Mouse (Mus musculus) retina, postnatal 1 day (tissue): Measurements from ENCODE around the gene Abcc10.
A peak's percentile ranks its signal among the peaks of the same experiment; 100 is the strongest.

ENCODE experiments used
- DNase-seq: peaks from one replicate; pipeline ENCODE4 v3.0.0-alpha.2; 2012

The Abcc10 gene

DNA sequence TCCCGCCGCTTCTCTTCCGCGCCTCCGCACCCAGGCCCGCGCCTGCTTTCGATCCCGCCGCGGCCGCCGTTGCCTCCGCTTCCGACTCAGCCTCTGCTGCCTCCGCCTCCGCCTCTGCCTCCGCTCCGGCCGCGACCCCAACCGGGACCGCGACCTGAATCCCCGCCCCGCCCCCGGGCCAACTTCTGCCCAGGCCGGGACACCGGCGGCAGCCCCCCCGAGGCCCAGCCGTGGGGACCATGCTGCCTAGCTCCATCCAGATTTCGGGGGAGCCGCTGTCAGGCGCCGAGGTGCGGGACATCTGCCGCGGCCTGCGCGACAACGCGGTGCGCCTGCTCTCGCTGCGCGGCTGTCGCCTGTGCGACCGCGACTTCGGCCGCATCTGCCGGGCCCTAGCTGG is 74.0 kb downstream of the Abcc10 start:
- DNase-seq, result no peak

DNA sequence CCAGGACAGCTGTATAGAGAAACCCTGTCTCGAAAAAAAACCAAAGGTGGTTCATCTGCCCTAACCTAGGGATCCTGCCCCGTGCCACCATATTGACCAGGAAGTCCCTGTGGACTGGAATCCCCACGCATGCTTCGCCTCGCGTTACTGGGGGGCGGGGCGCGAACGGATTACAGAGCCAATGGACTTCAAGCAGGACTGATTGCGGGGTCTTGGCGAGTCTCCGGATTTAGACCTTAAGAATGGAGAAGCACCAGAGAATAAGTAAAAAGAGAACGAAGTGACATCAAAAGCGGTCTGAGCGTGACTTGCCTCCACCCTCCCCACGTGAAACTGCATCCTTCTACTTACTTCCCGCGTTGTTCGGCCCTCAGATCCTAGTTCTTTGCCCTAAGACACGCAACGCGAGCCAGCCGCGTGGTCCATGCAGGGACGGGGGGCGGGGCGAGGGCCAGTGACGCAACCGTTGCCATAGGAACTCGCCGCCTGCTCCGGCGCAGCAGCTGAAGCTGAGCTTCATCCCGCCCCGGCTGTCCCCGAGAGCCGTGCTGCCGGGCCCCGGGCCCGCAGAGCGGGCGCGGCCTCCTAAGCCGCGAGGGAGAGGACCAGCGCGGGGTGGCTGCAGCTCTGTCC is 74.6 kb downstream of the Abcc10 start, which contains the start of gene Lrrc73:
Gene Lrrc73, plus strand, starts transcription at position 80 of the 633 bp plus-strand sequence.
- peak; percentile 94 for DNase-seq
